Mouse (Mus musculus) heart, adult 2 months (tissue): Measurements from ENCODE around the gene Pde4d. TPM values are rescaled to one million over a fixed set of nuclear protein-coding genes. Genes with fewer than 3 reads are reported as not detected.

ENCODE experiments used
- DNase-seq, 2 experiments: peaks; one replicate each; pipeline ENCODE4 v3.0.0; 2021
- H3K27ac ChIP-seq: fragments of 200-600 bp; 2 replicates; pipeline ENCODE4 v1.8.1; 2022
- H3K27me3 ChIP-seq: fragments of 200-500 bp; 2 replicates; pipeline ENCODE4 v1.6.1; 2012; ENCODE audit warnings: mild to moderate bottlenecking, low read length, inconsistent platforms, mixed read lengths; ENCODE audit not compliant: control insufficient read depth, insufficient read depth
- H3K36me3 ChIP-seq: fragments of 200-500 bp; 2 replicates; pipeline ENCODE4 v1.6.1; 2012; ENCODE audit warnings: low read length, inconsistent platforms; ENCODE audit not compliant: control insufficient read depth, insufficient read depth
- H3K4me1 ChIP-seq: fragments of 200-500 bp; 2 replicates; pipeline ENCODE4 v1.6.1; 2011; ENCODE audit warnings: low read length; ENCODE audit not compliant: control insufficient read depth, insufficient read depth
- H3K4me3 ChIP-seq: fragments of 200-600 bp; 2 replicates; pipeline ENCODE4 v1.8.1; 2022
- H3K79me2 ChIP-seq: fragments of 200-500 bp; replicated peaks from 2 replicates; pipeline ENCODE4 v1.6.1; 2012; ENCODE audit warnings: mild to moderate bottlenecking, inconsistent platforms, low read length, moderate library complexity, mixed read lengths; ENCODE audit not compliant: control insufficient read depth, insufficient read depth
- H3K9ac ChIP-seq: fragments of 200-500 bp; 2 replicates; pipeline ENCODE4 v1.6.1; 2012; ENCODE audit warnings: low read depth, mild to moderate bottlenecking, control low read depth, inconsistent platforms, low read length, mixed read lengths
- CTCF ChIP-seq: fragments of 200-600 bp; IDR thresholded peaks from 2 replicates; pipeline ENCODE4 v1.8.1; 2022; ENCODE audit warnings: antibody characterized with exemption, mild to moderate bottlenecking, moderate library complexity
- EP300 ChIP-seq: fragments of 200-500 bp; IDR thresholded peaks from 2 replicates; pipeline ENCODE4 v1.6.1; 2011; ENCODE audit warnings: low read depth, low read length, control low read depth; ENCODE audit not compliant: insufficient read depth
- POLR2A ChIP-seq: fragments of 200-500 bp; IDR thresholded peaks from 2 replicates; pipeline ENCODE4 v1.6.1; 2011; ENCODE audit warnings: mild to moderate bottlenecking, low read depth, low read length, control low read depth; ENCODE audit not compliant: insufficient read depth
- WGBS: fragments of 180-500 bp; shearing (Covaris S2); methylation state at CpG from one replicate; pipeline ENCODE4 v1.1.7; 2018; 5-methylcytosine and 5-hydroxymethylcytosine counted together
- intact Hi-C: fragments of 180-260 bp; cut with DNase I; formaldehyde crosslinking; loops from one replicate; pipeline ENCODE4 v1.15.1; 2025
- polyA plus RNA-seq: library from polyadenylated mRNA; depleted of rRNA; stranded (reverse); fragments of >200 nt; gene quantifications from 2 replicates; pipeline ENCODE4 v1.2.3, GENCODE M21; 2012
- total RNA-seq, 2 experiments: library from RNA; stranded (reverse); gene quantifications; 2 replicates each; pipeline ENCODE4 v1.2.3; 2021

The Pde4d gene
- total and polyA plus RNA-seq, 3 experiments, result 11.5 to 40.1 (median 38.1) TPM

- TF ChIP-seq CTCF, result no peak
- no peak for TF ChIP-seq POLR2A
- TF ChIP-seq EP300, result no peak
- 79% methylated on average over 3 of the region's 3 CpGs for WGBS
- intact Hi-C loops, result no loop called here
Measured at GRCm38 (mm10) chr13:108751155-108751840, 301.6 kb downstream of the Pde4d start.

GRCm38 (mm10) chr13:108757477-108757876 is 307.7 kb downstream of the Pde4d start:
- Histone ChIP-seq H3K4me3 (no peak overlapping the region), H3K27me3 (no peaks in the 10 kb centered on the region), H3K9ac (no peak overlapping the region), H3K27ac (no peak overlapping the region), H3K36me3 (no peaks in the 10 kb centered on the region), H3K4me1 (no peaks in the 10 kb centered on the region), H3K79me2 (no peaks in the 10 kb centered on the region)
- WGBS, result 79% methylated on average over 7 of the region's 7 CpGs
- intact Hi-C loops, result no loop called here
- TF ChIP-seq EP300 (no peak), CTCF (no peak), POLR2A (no peak)
- DNase-seq, result no peak

More at GRCm38 (mm10) chr13:108751155-108751840, 301.6 kb downstream of the Pde4d start:
- Histone ChIP-seq H3K27ac (no peak overlapping the region), H3K9ac (no peak overlapping the region), H3K27me3 (no peaks in the 10 kb centered on the region), H3K4me1 (no peaks in the 10 kb centered on the region), H3K4me3 (no peak overlapping the region), H3K79me2 (no peaks in the 10 kb centered on the region), H3K36me3 (no peaks in the 10 kb centered on the region)
- no peak for DNase-seq

- H3K4me1 ChIP-seq, result no peaks in the 10 kb centered on the region
- intact Hi-C loops, result no loop called here
- H3K27me3 ChIP-seq, result no peaks in the 10 kb centered on the region
- no peak overlapping the region for H3K4me3 ChIP-seq
- no peaks in the 10 kb centered on the region for H3K79me2 ChIP-seq
- H3K27ac ChIP-seq, result no peak overlapping the region
- no peaks in the 10 kb centered on the region for H3K36me3 ChIP-seq
- 86% methylated on average over 4 of the region's 4 CpGs for WGBS
- TF ChIP-seq POLR2A, result no peak
- no peak for TF ChIP-seq EP300
- no peak for TF ChIP-seq CTCF
- no peak for DNase-seq
- H3K9ac ChIP-seq, result no peak overlapping the region
Measured at GRCm38 (mm10) chr13:108758331-108758730, 308.6 kb downstream of the Pde4d start.

DNA sequence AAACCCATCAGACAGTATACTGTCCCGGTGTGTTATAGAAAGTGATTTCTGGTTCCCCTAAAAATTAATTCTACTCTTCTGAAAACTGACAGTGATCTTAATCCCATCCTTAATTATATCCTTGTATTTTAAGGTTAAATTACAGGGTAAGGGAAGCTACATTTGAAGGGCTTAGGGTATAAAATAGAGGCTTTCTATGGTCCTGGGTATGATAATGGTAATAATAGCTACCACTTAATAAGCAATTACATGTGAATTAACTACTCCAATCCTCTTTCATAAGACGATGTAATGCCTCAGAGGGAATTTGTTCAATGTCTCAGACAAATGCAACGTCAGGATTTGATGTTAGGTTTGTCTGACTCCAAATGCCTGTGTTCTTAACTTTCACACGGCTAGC is 309.4 kb downstream of the Pde4d start:
- H3K4me1 ChIP-seq, result no peaks in the 10 kb centered on the region
- no peak overlapping the region for H3K4me3 ChIP-seq
- no peak overlapping the region for H3K9ac ChIP-seq
- intact Hi-C loops, result no loop called here
- no peak overlapping the region for H3K27ac ChIP-seq
- no peak for DNase-seq
- no peak for TF ChIP-seq POLR2A
- no peak for TF ChIP-seq CTCF
- TF ChIP-seq EP300, result no peak
- H3K27me3 ChIP-seq, result no peaks in the 10 kb centered on the region
- WGBS, result 82% methylated on average over 4 of the region's 4 CpGs
- H3K36me3 ChIP-seq, result no peaks in the 10 kb centered on the region
- H3K79me2 ChIP-seq, result no peaks in the 10 kb centered on the region

- no peak overlapping the region for H3K9ac ChIP-seq
- no peaks in the 10 kb centered on the region for H3K4me1 ChIP-seq
- 77% methylated on average over 3 of the region's 3 CpGs for WGBS
- no peaks in the 10 kb centered on the region for H3K27me3 ChIP-seq
- no peak for DNase-seq
- intact Hi-C loops, result no loop called here
- H3K4me3 ChIP-seq, result no peak overlapping the region
- H3K79me2 ChIP-seq, result no peaks in the 10 kb centered on the region
- no peak for TF ChIP-seq POLR2A
- TF ChIP-seq EP300, result no peak
- no peak for TF ChIP-seq CTCF
- no peak overlapping the region for H3K27ac ChIP-seq
- H3K36me3 ChIP-seq, result no peaks in the 10 kb centered on the region
Measured at GRCm38 (mm10) chr13:108763295-108763694, 313.5 kb downstream of the Pde4d start.

DNA sequence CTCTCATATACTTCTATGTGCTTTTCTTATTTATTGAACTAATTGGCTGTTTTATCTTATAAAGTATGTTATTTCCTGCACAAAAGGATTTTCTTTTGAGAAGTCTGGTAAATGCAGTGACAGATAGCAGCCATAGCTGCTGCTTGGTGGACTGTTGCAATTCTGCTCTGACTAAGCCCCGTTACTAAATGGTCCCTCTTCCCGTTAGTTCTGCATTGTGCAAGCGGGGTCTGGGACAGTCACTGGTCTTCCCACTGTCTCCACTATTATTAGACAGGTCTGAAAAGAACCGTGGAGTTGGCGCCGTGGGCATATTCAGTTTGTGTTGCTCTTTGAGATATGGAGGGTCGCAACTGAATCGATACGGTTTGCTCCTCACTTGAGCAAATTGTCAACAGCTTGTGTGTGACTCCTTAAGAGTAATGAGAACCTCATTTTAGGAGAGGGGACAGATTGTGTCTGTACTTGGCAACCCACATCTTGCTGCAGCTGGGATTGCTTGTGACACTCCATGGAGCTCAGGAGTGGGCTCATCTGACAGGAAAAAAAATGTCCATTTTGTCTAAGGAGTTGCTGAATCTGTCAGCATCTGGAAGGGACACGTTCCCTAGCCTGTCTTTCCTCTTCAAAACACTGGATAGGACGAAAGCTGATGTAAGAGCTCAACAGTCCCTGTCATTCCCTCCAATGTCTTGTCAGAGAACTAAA is 316.4 kb downstream of the Pde4d start:
- Histone ChIP-seq H3K9ac (no peak overlapping the region), H3K27ac (no peak overlapping the region), H3K27me3 (no peaks in the 10 kb centered on the region), H3K4me3 (no peak overlapping the region), H3K79me2 (no peaks in the 10 kb centered on the region), H3K4me1 (no peaks in the 10 kb centered on the region), H3K36me3 (no peaks in the 10 kb centered on the region)
- intact Hi-C loops, result no loop called here
- no peak for DNase-seq
- 62% methylated on average over 11 of the region's 11 CpGs for WGBS
- TF ChIP-seq POLR2A (no peak), EP300 (no peak), CTCF (no peak)
